Mouse (Mus musculus) embryonic stem cell, embryonic (primary cell): ENCODE data around the gene Gm17677.

Experiments used
- CTCF ChIA-PET, 4 experiments: fragments of 300-600 bp in 2 of 4; fragments of 350-600 bp in 2 of 4; sonication (Branson Sonifier 250); formaldehyde crosslinking; loops; one replicate each; lab custom pipeline; 2022; ENCODE audit warnings: inconsistent platforms in 2 of 4; lab: Charles Lee
- POLR2A ChIA-PET, 4 experiments: fragments of 300-600 bp in 2 of 4; fragments of 350-600 bp in 2 of 4; sonication (Branson Sonifier 250); formaldehyde crosslinking; loops; one replicate each; lab custom pipeline; 2022; ENCODE audit warnings: antibody characterized with exemption in 4 of 4, inconsistent platforms in 1 of 4; lab: Charles Lee

The Gm17677 gene

DNA sequence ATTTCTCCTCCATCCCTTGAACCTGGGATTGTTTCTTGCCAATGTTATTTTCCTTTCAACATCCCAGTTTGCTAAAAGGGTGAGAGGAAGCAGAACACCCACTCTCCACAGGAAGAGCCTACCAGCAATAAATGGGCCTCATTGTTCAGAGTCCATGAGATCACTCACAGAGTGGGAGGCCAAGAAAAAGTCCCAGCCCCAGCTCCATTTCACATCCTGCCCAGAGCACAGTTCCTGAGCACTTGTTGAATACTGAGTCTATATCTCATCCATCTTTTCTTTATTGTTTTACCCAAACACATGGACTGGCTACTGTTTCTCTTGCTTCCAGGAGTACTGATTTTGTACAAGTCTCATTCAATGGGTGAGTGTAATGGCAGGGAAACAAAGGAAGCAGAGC, at the start of gene Gm17677:
Gene Gm17677, plus strand, starts transcription at position 301 of the 400 bp plus-strand sequence.
- CTCF ChIA-PET: no interaction called here
- POLR2A ChIA-PET: no interaction called here

DNA sequence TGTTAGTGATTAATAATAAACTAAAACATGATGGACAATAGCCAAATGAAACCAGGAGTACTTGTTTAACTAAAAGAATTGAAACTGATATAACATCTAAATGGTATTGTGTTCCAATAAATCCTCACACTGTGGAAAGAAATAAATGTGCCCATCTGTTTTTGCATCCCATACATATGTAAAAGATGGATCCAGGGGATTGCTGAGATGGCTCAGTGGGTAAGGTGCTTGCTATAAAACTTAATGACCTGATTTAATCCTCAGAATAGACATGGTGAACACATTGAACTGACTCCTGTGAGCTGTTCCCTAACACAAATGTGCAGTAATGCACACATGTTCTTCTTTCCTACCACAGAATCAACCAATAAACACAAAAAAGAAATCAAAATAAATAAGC, 48.9 kb upstream of the Gm17677 start:
- ChIA-PET POLR2A (no interaction called here), CTCF (no interaction called here)

DNA sequence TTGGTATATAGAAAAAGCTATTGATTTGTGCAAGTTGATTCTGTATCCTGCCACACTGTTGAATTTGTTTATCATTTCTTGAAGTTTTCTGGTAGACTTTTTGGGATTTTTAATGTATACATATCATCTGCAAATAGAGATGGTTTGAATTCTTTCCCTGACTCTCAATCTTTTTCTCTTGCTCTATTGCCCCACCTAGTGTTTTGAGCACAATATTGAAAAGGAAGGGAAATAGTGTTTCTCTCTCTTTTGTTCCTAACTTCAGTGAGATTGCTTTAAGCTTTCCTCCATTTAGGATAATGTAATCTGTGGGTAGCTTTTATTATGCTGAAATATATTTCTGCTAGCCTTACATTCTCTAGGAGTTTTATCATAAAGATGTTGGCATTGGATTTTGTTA, 33.6 kb upstream of the Gm17677 start:
- ChIA-PET POLR2A (interaction anchor here in 2 of 4 experiments (0.5 to 0.7 kb wide), 2 partner anchors 46 to 926 kb away, joined by 3 to 5 read pairs; no protein-coding TSS in a partner anchor), CTCF (no interaction called here)

DNA sequence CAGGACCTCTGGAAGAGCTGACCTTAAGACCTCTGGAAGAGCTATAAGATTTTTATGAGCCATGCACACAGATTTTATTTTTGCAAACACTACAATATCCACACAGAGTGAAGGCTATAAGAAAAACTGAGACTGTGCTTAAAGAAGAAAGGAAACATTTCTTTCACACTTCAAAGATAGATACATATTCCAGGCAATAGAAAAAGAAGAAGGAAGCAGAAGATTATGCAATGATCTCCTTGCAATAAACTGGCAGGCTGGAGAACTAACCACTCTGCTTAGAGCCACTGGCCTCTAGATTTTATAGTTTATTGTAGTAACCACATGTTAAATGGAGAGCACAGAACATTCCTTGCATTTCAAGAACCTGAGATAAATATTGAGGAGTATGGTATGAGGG, 16.0 kb downstream of the Gm17677 start:
- ChIA-PET POLR2A (no interaction called here), CTCF (no interaction called here)

GRCm38 (mm10) chr9:35778009-35778408, 37.2 kb downstream of the Gm17677 start, which contains the start of gene Gm17727:
Gene Gm17727 (minus strand): TSS chr9:35778109.
- POLR2A ChIA-PET: no interaction called here
- CTCF ChIA-PET: no interaction called here

GRCm38 (mm10) chr9:35790001-35790400, 49.2 kb downstream of the Gm17677 start, which contains the start of the genes Gm27235 and D730048I06Rik:
Gene Gm27235 (minus strand): TSS chr9:35790101.
Gene D730048I06Rik (minus strand): TSS chr9:35790112.
- POLR2A ChIA-PET: no interaction called here
- CTCF ChIA-PET: interaction anchor here in 1 of 4 experiments (1.0 kb wide), 1 partner anchor 1104 kb away, joined by 3 read pairs; no protein-coding TSS in a partner anchor
